Mouse (Mus musculus) layer of hippocampus, postnatal 14 days (tissue): Measurements from ENCODE around the gene Selenbp1. TPM values are rescaled to one million over a fixed set of nuclear protein-coding genes. Genes with fewer than 3 reads are reported as not detected.

ENCODE experiments used
- DNase-seq, 2 experiments: peaks; one replicate each; pipeline ENCODE4 v3.0.0; 2021 to 2022; ENCODE audit warnings: low spot score in 2 of 2, mixed read lengths in 1 of 2
- total RNA-seq, 2 experiments: library from RNA; stranded (reverse); gene quantifications; 2 replicates each; pipeline ENCODE4 v1.2.3; 2021

Selenbp1 gene
- total RNA-seq, 2 experiments from 2014 or later: 7.2 to 7.6 TPM

GRCm38 (mm10) chr3:94974026-94974527 lies 41.2 kb downstream of the Selenbp1 start:
- DNase-seq: no peak

- peak; percentile 87 to 89 for DNase-seq
Measured at GRCm38 (mm10) chr3:94974528-94975422, 41.9 kb downstream of the Selenbp1 start, which contains the start of gene Pi4kb. TSS of gene Pi4kb (plus strand) at chr3:94974731.

- DNase-seq: no peak
Measured at GRCm38 (mm10) chr3:94984312-94984711, 51.5 kb downstream of the Selenbp1 start.

- no peak for DNase-seq
Measured at GRCm38 (mm10) chr3:94985513-94985912, 52.7 kb downstream of the Selenbp1 start.

GRCm38 (mm10) chr3:94987578-94987977 lies 54.7 kb downstream of the Selenbp1 start:
- DNase-seq: no peak

- DNase-seq: no peak
Measured at GRCm38 (mm10) chr3:94989159-94989761, 56.4 kb downstream of the Selenbp1 start.

Other genes starting within 250 kb of the Selenbp1 start
- 1 to 10 TPM in 1 of 2 experiments, not detected in 1; 1.8 TPM for gene Selenbp2, start 239.5 kb upstream of the Selenbp1 start, total RNA-seq
- 1 to 10 TPM; 3.3 to 3.5 TPM for gene Cgn, start 146.6 kb upstream of the Selenbp1 start, total RNA-seq
- 10 to 100 TPM; 52.0 to 53.3 TPM for gene Pogz, start 95.5 kb upstream of the Selenbp1 start, total RNA-seq
- 100 to 1,000 TPM; 271 to 301 TPM for gene Psmb4, start 46.1 kb upstream of the Selenbp1 start, total RNA-seq
- 10 to 100 TPM; 19.8 to 23.4 TPM for gene Rfx5, start 21.0 kb downstream of the Selenbp1 start, total RNA-seq
- 10 to 100 TPM; 52.3 to 54.4 TPM for gene Pi4kb, start 41.7 kb downstream of the Selenbp1 start, total RNA-seq
- 10 to 100 TPM; 26.6 to 28.6 TPM for gene Zfp687, start 82.4 kb downstream of the Selenbp1 start, total RNA-seq
- gene Psmd4, start 109.6 kb downstream of the Selenbp1 start, total RNA-seq: 100 to 1,000 TPM; 155 TPM
- gene Pip5k1a, start 173.9 kb downstream of the Selenbp1 start, total RNA-seq: 10 to 100 TPM; 46.3 to 51.5 TPM
- gene Vps72, start 178.0 kb downstream of the Selenbp1 start, total RNA-seq: 10 to 100 TPM; 40.8 to 45.3 TPM
- gene Tmod4, start 191.4 kb downstream of the Selenbp1 start, total RNA-seq: 1 to 10 TPM in 1 of 2 experiments, under 1 TPM in 1; 0.83 to 1.5 TPM
- gene Scnm1, start 201.0 kb downstream of the Selenbp1 start, total RNA-seq: 10 to 100 TPM; 39.6 to 41.2 TPM
- gene Lysmd1, start 201.0 kb downstream of the Selenbp1 start, total RNA-seq: 10 to 100 TPM; 22.5 to 22.8 TPM
- 1 to 10 TPM; 2.3 to 3.0 TPM for gene Tnfaip8l2, start 209.3 kb downstream of the Selenbp1 start, total RNA-seq
- 10 to 100 TPM; 48.6 to 52.6 TPM for gene Sema6c, start 227.4 kb downstream of the Selenbp1 start, total RNA-seq